Mouse (Mus musculus) lung, adult 2 months (tissue): Measurements from ENCODE around the gene Prr19.

Source experiments
- CTCF ChIP-seq: fragments of 200-500 bp; IDR thresholded peaks from 2 replicates; pipeline ENCODE4 v1.5.1; 2011; ENCODE audit warnings: mild to moderate bottlenecking, low read length, control low read depth; ENCODE audit not compliant: insufficient read depth
- POLR2A ChIP-seq: fragments of 200-500 bp; IDR thresholded peaks from 2 replicates; pipeline ENCODE4 v1.6.1; 2011; ENCODE audit warnings: low read depth, mild to moderate bottlenecking, control low read depth, low read length, borderline replicate concordance; ENCODE audit errors: extremely low read depth

DNA sequence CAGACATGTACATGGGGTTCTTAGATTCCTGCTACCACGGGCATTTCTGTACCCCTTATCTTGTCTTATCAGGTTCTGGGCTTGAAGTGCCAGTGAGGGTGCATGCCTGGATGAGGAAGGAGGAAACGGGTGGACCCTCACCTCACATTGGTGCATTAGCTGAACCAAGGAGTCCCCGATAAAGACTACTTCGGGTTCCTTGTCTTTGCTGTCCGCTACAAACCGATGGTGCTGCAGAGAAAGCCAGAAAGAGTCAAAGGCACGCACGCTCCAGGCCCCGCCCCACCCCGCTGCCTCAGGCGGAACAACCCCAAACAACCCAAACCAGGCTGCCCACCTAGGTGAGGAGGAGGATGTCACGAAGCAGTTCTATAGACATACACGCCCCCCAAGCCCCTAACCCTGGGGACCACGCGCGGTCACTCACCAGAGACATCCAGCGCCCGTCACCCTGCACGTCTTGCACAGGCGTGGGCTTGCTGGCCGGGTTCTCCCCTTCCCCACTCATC is 4.2 kb upstream of the Prr19 start:
- TF ChIP-seq POLR2A (no peak), CTCF (no peak)
